Mouse (Mus musculus) heart, embryonic 15.5 days (tissue): Measurements from ENCODE around the gene Bach2. TPM values are rescaled to one million over a fixed set of nuclear protein-coding genes. Genes with fewer than 3 reads are reported as not detected.

Experiments
- ATAC-seq: fragments of 200-750 bp; cut with Nextera tagmentation; replicated peaks from 2 replicates; pipeline ENCODE4 v1.8.0; 2017; ENCODE audit warnings: low read depth, moderate TSS enrichment; ENCODE audit not compliant: insufficient number of reproducible peaks, insufficient read depth, low FRiP score
- H3K27ac ChIP-seq: fragments of 300-500 bp; sonication (generic); 2 replicates; pipeline ENCODE4 v1.5.1; 2015; ENCODE audit warnings: mild to moderate bottlenecking, inconsistent platforms
- H3K27me3 ChIP-seq: fragments of 300-500 bp; sonication (generic); 2 replicates; pipeline ENCODE4 v1.6.1; 2015; ENCODE audit warnings: inconsistent platforms
- H3K36me3 ChIP-seq: fragments of 300-500 bp; sonication (generic); 2 replicates; pipeline ENCODE4 v1.6.1; 2015; ENCODE audit warnings: mild to moderate bottlenecking, inconsistent platforms
- H3K4me1 ChIP-seq: fragments of 300-500 bp; sonication (generic); replicated peaks from 2 replicates; pipeline ENCODE4 v1.6.1; 2015; ENCODE audit warnings: inconsistent platforms
- H3K4me2 ChIP-seq: fragments of 300-500 bp; sonication (generic); 2 replicates; pipeline ENCODE4 v1.6.1; 2015; ENCODE audit warnings: inconsistent platforms, mild to moderate bottlenecking, moderate library complexity
- H3K4me3 ChIP-seq: fragments of 300-500 bp; sonication (generic); 2 replicates; pipeline ENCODE4 v1.5.1; 2015; ENCODE audit warnings: mild to moderate bottlenecking, inconsistent platforms
- H3K9ac ChIP-seq: fragments of 300-500 bp; sonication (generic); 2 replicates; pipeline ENCODE4 v1.6.1; 2015; ENCODE audit warnings: mild to moderate bottlenecking, inconsistent platforms
- H3K9me3 ChIP-seq: fragments of 300-500 bp; sonication (generic); replicated peaks from 2 replicates; pipeline ENCODE4 v1.6.1; 2016; ENCODE audit warnings: inconsistent platforms
- WGBS: fragments of 180-500 bp; shearing (Covaris S2); methylation state at CpG from one replicate; pipeline ENCODE4 v1.1.7; 2015; ENCODE audit warnings: mixed read lengths; 5-methylcytosine and 5-hydroxymethylcytosine counted together
- polyA plus RNA-seq: library from polyadenylated mRNA; unstranded; fragments of >200 nt; fragmentation: Nextera tagmentation; extraction: Ambion mirVana; gene quantifications from 2 replicates; pipeline ENCODE4 v1.2.1, GENCODE M21; 2015

Gene Bach2
- polyA plus RNA-seq, 1 experiment from 2014 or later, result 5.0 TPM

GRCm38 (mm10) chr4:32227970-32228557 is 10.5 kb upstream of the Bach2 start:
- ATAC-seq, result no peak
- no peaks in the 10 kb centered on the region for H3K36me3 ChIP-seq
- 53% methylated on average over 8 of the region's 8 CpGs for WGBS
- no peaks in the 10 kb centered on the region for H3K9me3 ChIP-seq
- H3K4me3 ChIP-seq, result no peak overlapping the region
- H3K4me1 ChIP-seq, result peaks cover 11% of the 10 kb centered on the region; the same call in 1 of the 2 replicates
- no peak overlapping the region for H3K4me2 ChIP-seq
- H3K9ac ChIP-seq, result no peak overlapping the region
- H3K27me3 ChIP-seq, result no peaks in the 10 kb centered on the region
- H3K27ac ChIP-seq, result no peak overlapping the region

GRCm38 (mm10) chr4:32229266-32229665 is 9.3 kb upstream of the Bach2 start:
- Histone ChIP-seq H3K4me3 (no peak overlapping the region), H3K9me3 (no peaks in the 10 kb centered on the region), H3K4me1 (peaks cover 11% of the 10 kb centered on the region; the same call in 1 of the 2 replicates), H3K36me3 (no peaks in the 10 kb centered on the region), H3K4me2 (no peak overlapping the region), H3K9ac (no peak overlapping the region), H3K27ac (no peak overlapping the region), H3K27me3 (no peaks in the 10 kb centered on the region)
- ATAC-seq, result no peak
- WGBS, result 77% methylated on average over 10 of the region's 10 CpGs

- H3K27me3 ChIP-seq, result no peaks in the 10 kb centered on the region
- peaks cover 11% of the 10 kb centered on the region; the same call in 1 of the 2 replicates for H3K4me1 ChIP-seq
- no peak overlapping the region for H3K9ac ChIP-seq
- H3K4me2 ChIP-seq, result no peak overlapping the region
- H3K36me3 ChIP-seq, result no peaks in the 10 kb centered on the region
- H3K27ac ChIP-seq, result no peak overlapping the region
- H3K4me3 ChIP-seq, result no peak overlapping the region
- ATAC-seq, result no peak
- H3K9me3 ChIP-seq, result no peaks in the 10 kb centered on the region
- WGBS, result 84% methylated on average over 11 of the region's 11 CpGs
Measured at GRCm38 (mm10) chr4:32231258-32232055, 7.1 kb upstream of the Bach2 start.

- no peaks in the 10 kb centered on the region for H3K36me3 ChIP-seq
- no peaks in the 10 kb centered on the region for H3K9me3 ChIP-seq
- H3K4me1 ChIP-seq, result peaks cover 11% of the 10 kb centered on the region
- no peak for ATAC-seq
- no peak overlapping the region for H3K9ac ChIP-seq
- 77% methylated on average over 16 of the region's 16 CpGs for WGBS
- H3K4me3 ChIP-seq, result no peak overlapping the region
- H3K4me2 ChIP-seq, result no peak overlapping the region
- no peaks in the 10 kb centered on the region for H3K27me3 ChIP-seq
- no peak overlapping the region for H3K27ac ChIP-seq
Measured at GRCm38 (mm10) chr4:32235920-32236705, 2.5 kb upstream of the Bach2 start.

- Histone ChIP-seq H3K36me3 (no peaks in the 10 kb centered on the region), H3K9ac (peak overlapping the region; percentile 92), H3K27ac (peak overlapping the region; percentile 93), H3K9me3 (no peaks in the 10 kb centered on the region), H3K27me3 (no peaks in the 10 kb centered on the region), H3K4me1 (peaks cover 34% of the 10 kb centered on the region), H3K4me2 (peak overlapping the region; percentile 74), H3K4me3 (peak overlapping the region; percentile 86)
- under 1% methylated on average over 96 of the region's 100 CpGs for WGBS
- ATAC-seq, result peak; percentile 80
Measured at GRCm38 (mm10) chr4:32238921-32239748, 531 bp downstream of the Bach2 start.

GRCm38 (mm10) chr4:32239749-32240131 is 1.1 kb downstream of the Bach2 start:
- peak overlapping the region; percentile 74 for H3K4me2 ChIP-seq
- H3K36me3 ChIP-seq, result no peaks in the 10 kb centered on the region
- peak overlapping the region; percentile 92 for H3K9ac ChIP-seq
- no peaks in the 10 kb centered on the region for H3K9me3 ChIP-seq
- ATAC-seq, result peak; percentile 67
- H3K4me3 ChIP-seq, result peak overlapping the region; percentile 86
- peak overlapping the region; percentile 93 for H3K27ac ChIP-seq
- H3K4me1 ChIP-seq, result peaks cover 41% of the 10 kb centered on the region
- 0% methylated on average over 26 of the region's 26 CpGs for WGBS
- no peaks in the 10 kb centered on the region for H3K27me3 ChIP-seq

GRCm38 (mm10) chr4:32240457-32241030 is 1.9 kb downstream of the Bach2 start:
- no peak for ATAC-seq
- peaks cover 45% of the 10 kb centered on the region for H3K4me1 ChIP-seq
- 40% methylated on average over 9 of the region's 9 CpGs for WGBS
- no peaks in the 10 kb centered on the region for H3K27me3 ChIP-seq
- H3K36me3 ChIP-seq, result no peaks in the 10 kb centered on the region
- no peaks in the 10 kb centered on the region for H3K9me3 ChIP-seq
- H3K27ac ChIP-seq, result no peak overlapping the region
- peak overlapping the region; percentile 86 for H3K4me3 ChIP-seq
- peak overlapping the region; percentile 92 for H3K9ac ChIP-seq
- H3K4me2 ChIP-seq, result peak overlapping the region; percentile 74

- 70% methylated on average over 6 of the region's 6 CpGs for WGBS
Measured at GRCm38 (mm10) chr4:32241351-32241980, 2.9 kb downstream of the Bach2 start.

GRCm38 (mm10) chr4:32242122-32242615 is 3.6 kb downstream of the Bach2 start:
- H3K9ac ChIP-seq, result no peak overlapping the region
- 58% methylated on average over 6 of the region's 6 CpGs for WGBS
- H3K4me1 ChIP-seq, result peaks cover 58% of the 10 kb centered on the region
- no peak overlapping the region for H3K27ac ChIP-seq
- H3K4me3 ChIP-seq, result no peak overlapping the region
- no peaks in the 10 kb centered on the region for H3K9me3 ChIP-seq
- H3K27me3 ChIP-seq, result no peaks in the 10 kb centered on the region
- H3K36me3 ChIP-seq, result no peaks in the 10 kb centered on the region
- no peak overlapping the region for H3K4me2 ChIP-seq
- ATAC-seq, result no peak

More at GRCm38 (mm10) chr4:32241351-32241980, 2.9 kb downstream of the Bach2 start:
- Histone ChIP-seq H3K9me3 (no peaks in the 10 kb centered on the region), H3K27me3 (no peaks in the 10 kb centered on the region), H3K9ac (no peak overlapping the region), H3K4me1 (peaks cover 51% of the 10 kb centered on the region), H3K4me2 (no peak overlapping the region), H3K4me3 (no peak overlapping the region), H3K36me3 (no peaks in the 10 kb centered on the region), H3K27ac (no peak overlapping the region)
- ATAC-seq, result no peak

GRCm38 (mm10) chr4:32243458-32243857 is 4.9 kb downstream of the Bach2 start:
- Histone ChIP-seq H3K4me3 (no peak overlapping the region), H3K9me3 (no peaks in the 10 kb centered on the region), H3K27me3 (no peaks in the 10 kb centered on the region), H3K9ac (0 out of 2 replicates have a peak overlapping the region, but pooled peaks have one; percentile 32), H3K36me3 (no peaks in the 10 kb centered on the region), H3K27ac (peak overlapping the region; percentile 78), H3K4me1 (peaks cover 67% of the 10 kb centered on the region), H3K4me2 (peak overlapping the region; percentile 38)
- WGBS, result 28% methylated on average over 10 of the region's 10 CpGs
- ATAC-seq, result no peak
